Mouse (Mus musculus) stomach, postnatal 0 days (tissue): Measurements from ENCODE around the gene Rhof. TPM values are rescaled to one million over a fixed set of nuclear protein-coding genes. Genes with fewer than 3 reads are reported as not detected.

Source experiments
- ATAC-seq: fragments of 200-750 bp; cut with Nextera tagmentation; 2 replicates; pipeline ENCODE4 v1.8.0; 2017; ENCODE audit not compliant: low FRiP score, low TSS enrichment
- DNase-seq: peaks from one replicate; pipeline ENCODE4 v3.0.0-alpha.2; 2016; ENCODE audit warnings: low spot score
- H3K27ac ChIP-seq: fragments of 300-500 bp; sonication (generic); replicated peaks from 2 replicates; pipeline ENCODE4 v1.5.1; 2014; ENCODE audit warnings: mild to moderate bottlenecking, control low read depth
- H3K27me3 ChIP-seq: fragments of 300-500 bp; sonication (generic); 2 replicates; pipeline ENCODE4 v1.6.1; 2014; ENCODE audit warnings: low read length; ENCODE audit not compliant: control insufficient read depth, insufficient read depth
- H3K36me3 ChIP-seq: fragments of 300-500 bp; sonication (generic); 2 replicates; pipeline ENCODE4 v1.6.1; 2014; ENCODE audit warnings: low read length, mixed read lengths; ENCODE audit not compliant: control insufficient read depth, insufficient read depth
- H3K4me1 ChIP-seq: fragments of 300-500 bp; sonication (generic); replicated peaks from 2 replicates; pipeline ENCODE4 v1.6.1; 2014; ENCODE audit warnings: antibody characterized with exemption; ENCODE audit not compliant: control insufficient read depth, insufficient read depth
- H3K4me2 ChIP-seq: fragments of 300-500 bp; sonication (generic); replicated peaks from 2 replicates; pipeline ENCODE4 v1.6.1; 2014; ENCODE audit warnings: low read depth, mild to moderate bottlenecking, control low read depth, moderate library complexity
- H3K4me3 ChIP-seq: fragments of 300-500 bp; sonication (generic); 2 replicates; pipeline ENCODE4 v1.5.1; 2014; ENCODE audit warnings: low read depth, low read length, control low read depth
- H3K9ac ChIP-seq: fragments of 300-500 bp; sonication (generic); 2 replicates; pipeline ENCODE4 v1.6.1; 2014; ENCODE audit warnings: mild to moderate bottlenecking, low read length, control low read depth, mixed read lengths
- H3K9me3 ChIP-seq: fragments of 300-500 bp; sonication (generic); 2 replicates; pipeline ENCODE4 v1.6.1; 2016; ENCODE audit warnings: low read length; ENCODE audit not compliant: control insufficient read depth
- CTCF ChIP-seq: IDR thresholded peaks from 2 replicates; pipeline ENCODE4 v1.5.1; 2016; ENCODE audit warnings: antibody characterized with exemption, low read depth, mild to moderate bottlenecking, moderate library complexity
- EP300 ChIP-seq: optimal IDR thresholded peaks from 2 replicates; pipeline ENCODE3; 2016; ENCODE audit warnings: antibody characterized with exemption
- WGBS: fragments of 180-500 bp; shearing (Covaris S2); extraction: QIAGEN DNeasy Blood & Tissue Kit; methylation state at CpG from one replicate; pipeline ENCODE4 v1.1.7; 2014; 5-methylcytosine and 5-hydroxymethylcytosine counted together
- polyA plus RNA-seq: library from polyadenylated mRNA; unstranded; fragments of >200 nt; fragmentation: Nextera tagmentation; extraction: Ambion mirVana; gene quantifications from 2 replicates; pipeline ENCODE4 v1.2.1, GENCODE M21; 2015

The Rhof gene
- polyA plus RNA-seq, 1 experiment from 2014 or later: 18.6 TPM

DNA sequence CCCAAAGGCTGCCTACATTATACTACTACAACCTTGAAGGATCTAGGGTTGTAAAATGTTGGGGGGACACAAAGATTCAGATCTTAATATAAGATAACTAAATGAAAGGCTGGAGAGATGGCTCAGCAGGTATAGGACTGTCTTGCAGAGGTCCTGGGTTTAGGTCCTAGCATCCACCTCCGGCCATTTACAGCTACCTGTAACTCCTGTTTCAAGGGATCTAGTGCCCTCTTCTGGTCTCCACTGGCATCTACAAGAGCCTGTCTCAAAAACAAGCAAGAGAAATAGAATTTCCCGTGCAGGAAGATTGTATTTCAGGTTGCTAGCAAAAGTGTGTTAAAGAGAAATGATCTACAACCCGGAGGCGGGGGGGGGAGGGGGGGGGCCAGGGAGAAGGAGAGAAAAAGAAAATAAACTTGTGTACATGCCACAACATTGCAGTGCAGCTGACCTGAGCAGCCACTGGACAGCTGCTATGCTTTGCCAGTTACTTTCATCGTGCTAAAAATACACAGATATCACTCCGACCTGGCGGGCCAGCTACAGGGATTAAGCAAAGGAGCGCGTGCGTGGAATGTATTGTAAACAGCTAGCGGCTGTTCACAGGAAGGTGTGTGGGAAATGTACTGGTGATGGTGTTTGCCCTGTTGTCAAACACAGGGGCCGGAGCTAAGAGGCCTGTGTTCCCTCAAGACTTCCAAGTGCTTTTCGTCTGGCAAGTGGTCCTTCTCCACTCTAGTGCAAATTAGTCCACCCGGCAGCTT, 72.6 kb downstream of the Rhof start:
- Histone ChIP-seq H3K4me2 (peak overlapping the region; percentile 27; the same call in 1 of the 2 replicates), H3K27me3 (no peaks in the 10 kb centered on the region), H3K4me1 (no peaks in the 10 kb centered on the region; the same call in 1 of the 2 replicates), H3K9ac (no peak overlapping the region; the same call in 1 of the 2 replicates), H3K4me3 (no peak overlapping the region), H3K9me3 (no peaks in the 10 kb centered on the region), H3K27ac (peak overlapping the region; percentile 65), H3K36me3 (no peaks in the 10 kb centered on the region)
- TF ChIP-seq EP300 (no peak), CTCF (peak; percentile 79)
- DNase-seq: peak; percentile 55
- WGBS: 12% methylated on average over 14 of the region's 14 CpGs
- ATAC-seq: no peak; the same call in 1 of the 2 replicates

DNA sequence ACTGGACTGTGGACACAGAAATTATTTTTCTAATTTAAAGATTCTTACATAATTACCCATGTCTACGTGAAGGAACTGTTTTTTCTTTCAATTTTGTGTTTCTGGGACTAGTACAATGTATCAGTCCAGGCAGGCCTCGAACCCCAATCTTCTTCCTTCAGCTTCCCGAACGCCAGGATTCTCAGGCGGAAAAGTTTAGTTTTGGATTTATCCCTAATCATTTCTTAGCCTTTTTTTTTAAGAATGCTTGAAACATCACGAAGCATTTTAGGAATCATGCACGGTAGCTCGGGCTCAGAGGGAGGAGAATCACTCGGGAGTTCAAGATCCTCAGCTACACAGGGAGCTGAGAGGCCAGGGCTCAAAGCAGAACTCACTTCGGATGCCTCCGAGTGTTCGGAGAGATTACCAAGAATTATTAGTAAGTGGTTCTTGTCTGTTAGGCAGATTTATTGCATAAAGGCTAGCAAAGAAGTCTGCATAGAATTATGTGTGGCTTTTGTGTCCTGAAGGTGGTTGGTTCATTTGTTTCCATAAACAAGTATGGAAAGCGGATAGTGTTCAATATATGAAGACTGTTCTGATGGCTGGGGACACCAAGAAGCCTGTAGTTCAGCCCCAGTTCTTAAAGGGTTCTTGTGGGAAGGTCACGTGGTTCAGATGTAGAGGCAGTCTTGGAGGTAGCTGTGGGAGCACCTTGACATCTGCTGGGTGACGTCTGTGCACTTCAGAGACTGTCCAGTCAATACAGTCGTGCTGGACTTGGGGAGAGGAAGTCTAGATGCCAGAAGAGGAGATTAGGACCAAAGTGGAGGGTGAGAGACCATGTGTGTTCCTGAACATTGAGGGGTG, 74.0 kb downstream of the Rhof start:
- peak overlapping the region; percentile 50 for H3K4me2 ChIP-seq
- ATAC-seq: no peak
- no peaks in the 10 kb centered on the region for H3K27me3 ChIP-seq
- no peak for DNase-seq
- whole genome bisulfite sequencing: 37% methylated on average over 16 of the region's 16 CpGs
- H3K9me3 ChIP-seq: no peaks in the 10 kb centered on the region
- H3K36me3 ChIP-seq: no peaks in the 10 kb centered on the region
- peak overlapping the region; percentile 48 for H3K9ac ChIP-seq
- peak overlapping the region; percentile 49 for H3K27ac ChIP-seq
- peak overlapping the region; percentile 35 for H3K4me3 ChIP-seq
- H3K4me1 ChIP-seq: no peaks in the 10 kb centered on the region; the same call in 1 of the 2 replicates
- TF ChIP-seq EP300 (no peak), CTCF (no peak)

GRCm38 (mm10) chr5:123057366-123058250, 74.9 kb downstream of the Rhof start:
- TF ChIP-seq CTCF: peak; percentile 67
- no peak for TF ChIP-seq EP300
- DNase-seq (peak; percentile 100), ATAC-seq (peak; percentile 97)
- Histone ChIP-seq H3K9me3 (no peaks in the 10 kb centered on the region), H3K36me3 (no peaks in the 10 kb centered on the region), H3K4me2 (peak overlapping the region; percentile 50), H3K27ac (peak overlapping the region; percentile 30), H3K4me3 (peak overlapping the region; percentile 35), H3K9ac (peak overlapping the region; percentile 48), H3K27me3 (no peaks in the 10 kb centered on the region), H3K4me1 (no peaks in the 10 kb centered on the region; the same call in 1 of the 2 replicates)
- WGBS: 8% methylated on average over 48 of the region's 48 CpGs

Other genes starting within 250 kb of the Rhof start
- 15.3 and 15.5 TPM in 2 replicates for gene Kdm2b, start 142.9 kb downstream of the Rhof start, polyA plus RNA-seq
- gene Orai1, start 117.6 kb downstream of the Rhof start, polyA plus RNA-seq: 29.6 TPM in 2 replicates
- gene Morn3, start 85.7 kb downstream of the Rhof start, polyA plus RNA-seq: 0.41 TPM in 1 of 2 replicates, not detected in the other
- 8.0 and 9.1 TPM in 2 replicates for gene Tmem120b, start 64.3 kb downstream of the Rhof start, polyA plus RNA-seq
- gene Setd1b, start 9.5 kb upstream of the Rhof start, polyA plus RNA-seq: 4.5 and 4.7 TPM in 2 replicates
- gene Psmd9, start 36.7 kb upstream of the Rhof start, polyA plus RNA-seq: 48.6 and 51.4 TPM in 2 replicates
- gene Hpd, start 50.0 kb upstream of the Rhof start, polyA plus RNA-seq: 0.69 and 0.99 TPM in 2 replicates
- gene Wdr66, start 119.4 kb upstream of the Rhof start, polyA plus RNA-seq: 0.22 and 0.30 TPM in 2 replicates
- 5.9 and 6.4 TPM in 2 replicates for gene Bcl7a, start 211.1 kb upstream of the Rhof start, polyA plus RNA-seq